Mouse (Mus musculus) liver, embryonic 13.5 days (tissue): Measurements from ENCODE around the gene Krt24. TPM values are rescaled to one million over a fixed set of nuclear protein-coding genes. Genes with fewer than 3 reads are reported as not detected.
A peak's percentile ranks its signal among the peaks of the same experiment; 100 is the strongest.

Experiments used
- ATAC-seq: fragments of 200-750 bp; cut with Nextera tagmentation; 2 replicates; pipeline ENCODE4 v1.8.0; 2017; ENCODE audit warnings: low read depth, mild to moderate bottlenecking, moderate number of reproducible peaks, moderate library complexity
- DNase-seq: peaks from one replicate; pipeline ENCODE4 v3.0.0; 2022
- H3K27ac ChIP-seq: fragments of 300-500 bp; sonication (generic); 2 replicates; pipeline ENCODE4 v1.5.1; 2015; ENCODE audit warnings: moderate library complexity, mild to moderate bottlenecking, inconsistent platforms
- H3K27me3 ChIP-seq: fragments of 300-500 bp; sonication (generic); 2 replicates; pipeline ENCODE4 v1.6.1; 2015; ENCODE audit warnings: mild to moderate bottlenecking, inconsistent platforms
- H3K36me3 ChIP-seq: fragments of 300-500 bp; sonication (generic); 2 replicates; pipeline ENCODE4 v1.6.1; 2015; ENCODE audit warnings: mild to moderate bottlenecking, inconsistent platforms
- H3K4me1 ChIP-seq: fragments of 300-500 bp; sonication (generic); replicated peaks from 2 replicates; pipeline ENCODE4 v1.6.1; 2015; ENCODE audit warnings: inconsistent platforms
- H3K4me2 ChIP-seq: fragments of 300-500 bp; sonication (generic); 2 replicates; pipeline ENCODE4 v1.6.1; 2015; ENCODE audit warnings: inconsistent platforms, mild to moderate bottlenecking, moderate library complexity
- H3K4me3 ChIP-seq: fragments of 300-500 bp; sonication (generic); replicated peaks from 2 replicates; pipeline ENCODE4 v1.5.1; 2015; ENCODE audit warnings: mild to moderate bottlenecking, inconsistent platforms
- H3K9ac ChIP-seq: fragments of 300-500 bp; sonication (generic); 2 replicates; pipeline ENCODE4 v1.6.1; 2015; ENCODE audit warnings: mild to moderate bottlenecking, inconsistent platforms
- H3K9me3 ChIP-seq: fragments of 300-500 bp; sonication (generic); replicated peaks from 2 replicates; pipeline ENCODE4 v1.6.1; 2016; ENCODE audit warnings: inconsistent platforms
- WGBS: fragments of 180-500 bp; shearing (Covaris S2); methylation state at CpG from one replicate; pipeline ENCODE4 v1.1.7; 2015; ENCODE audit not compliant: insufficient replicate concordance; 5-methylcytosine and 5-hydroxymethylcytosine counted together
- polyA plus RNA-seq: library from polyadenylated mRNA; unstranded; fragments of >200 nt; fragmentation: Nextera tagmentation; extraction: Ambion mirVana; gene quantifications from 2 replicates; pipeline ENCODE4 v1.2.1, GENCODE M21; 2015

Krt24 gene
- polyA plus RNA-seq, 1 experiment from 2014 or later: not detected

GRCm38 (mm10) chr11:99230261-99231048, 54.6 kb downstream of the Krt24 start, which contains the start of gene Smarce1:
Smarce1 (minus strand) TSS chr11:99231017.
- Histone ChIP-seq H3K36me3 (peaks cover 22% of the 10 kb centered on the region), H3K4me2 (peak within 1 kb of the TSS; percentile 80), H3K4me1 (peaks cover 46% of the 10 kb centered on the region), H3K9me3 (no peaks in the 10 kb centered on the region), H3K27me3 (no peaks in the 10 kb centered on the region), H3K27ac (peak within 1 kb of the TSS; percentile 85), H3K4me3 (peak within 1 kb of the TSS; percentile 93), H3K9ac (peak within 1 kb of the TSS; percentile 98)
- peak; percentile 81 for ATAC-seq
- DNase-seq: peak; percentile 67
- under 1% methylated on average over 87 of the region's 87 CpGs for WGBS

Other genes with a start within 250 kb of the Krt24 start
- gene Igfbp4, start 244.0 kb downstream of the Krt24 start, polyA plus RNA-seq: 168 and 194 TPM in 2 replicates
- gene Tns4, start 196.0 kb downstream of the Krt24 start, polyA plus RNA-seq: 0.22 and 0.32 TPM in 2 replicates
- gene Ccr7, start 130.2 kb downstream of the Krt24 start, polyA plus RNA-seq: 0.07 and 0.17 TPM in 2 replicates
- 96.0 and 123 TPM in 2 replicates for gene Smarce1, start 54.2 kb downstream of the Krt24 start, polyA plus RNA-seq
- 0.05 and 0.29 TPM in 2 replicates for gene Krt222, start 41.2 kb downstream of the Krt24 start, polyA plus RNA-seq
- gene Krt25, start 37.7 kb upstream of the Krt24 start, polyA plus RNA-seq: not detected in 2 replicates
- not detected in 2 replicates for gene Krt26, start 52.7 kb upstream of the Krt24 start, polyA plus RNA-seq
- gene Krt27, start 65.8 kb upstream of the Krt24 start, polyA plus RNA-seq: not detected in 2 replicates
- not detected in 2 replicates for gene Krt28, start 89.6 kb upstream of the Krt24 start, polyA plus RNA-seq
- 4.2 and 4.6 TPM in 2 replicates for gene Krt10, start 104.1 kb upstream of the Krt24 start, polyA plus RNA-seq
- gene Krt12, start 137.0 kb upstream of the Krt24 start, polyA plus RNA-seq: not detected in 2 replicates
- 28.0 and 33.9 TPM in 2 replicates for gene Krt20, start 152.9 kb upstream of the Krt24 start, polyA plus RNA-seq
- 0.54 and 0.67 TPM in 2 replicates for gene Krt23, start 207.9 kb upstream of the Krt24 start, polyA plus RNA-seq
- not detected in 2 replicates for gene Krt39, start 236.1 kb upstream of the Krt24 start, polyA plus RNA-seq